Mouse (Mus musculus) neutrophil, adult 5-6 weeks (primary cell): ENCODE results near the gene Col23a1. TPM values are rescaled to one million over a fixed set of nuclear protein-coding genes. Genes with fewer than 3 reads are reported as not detected.
"Not testable (repeated sequence)": the region's sequence is repeated elsewhere in the genome, so short reads cannot be mapped to it uniquely, and the experiment has no call there.

Experiments used
- ATAC-seq: fragments of 151-379, 151-347 bp; 2 replicates; pipeline ENCODE4 v1.8.0; 2017; ENCODE audit warnings: mild to moderate bottlenecking, moderate TSS enrichment; ENCODE audit not compliant: insufficient number of reproducible peaks, poor library complexity, low FRiP score, severe bottlenecking; ENCODE audit errors: extremely low read depth
- total RNA-seq: library from RNA; stranded (forward); fragments of 200-1000 nt; gene quantifications from 2 replicates; pipeline ENCODE4 v1.2.3, GENCODE M21; 2017

The Col23a1 gene
- total RNA-seq, 1 experiment from 2014 or later: 0.81 TPM

- ATAC-seq: not testable (repeated sequence)
Measured at GRCm38 (mm10) chr11:51358981-51359380, 69.3 kb downstream of the Col23a1 start.

GRCm38 (mm10) chr11:51364353-51364752, 74.6 kb downstream of the Col23a1 start:
- ATAC-seq: no peak

DNA sequence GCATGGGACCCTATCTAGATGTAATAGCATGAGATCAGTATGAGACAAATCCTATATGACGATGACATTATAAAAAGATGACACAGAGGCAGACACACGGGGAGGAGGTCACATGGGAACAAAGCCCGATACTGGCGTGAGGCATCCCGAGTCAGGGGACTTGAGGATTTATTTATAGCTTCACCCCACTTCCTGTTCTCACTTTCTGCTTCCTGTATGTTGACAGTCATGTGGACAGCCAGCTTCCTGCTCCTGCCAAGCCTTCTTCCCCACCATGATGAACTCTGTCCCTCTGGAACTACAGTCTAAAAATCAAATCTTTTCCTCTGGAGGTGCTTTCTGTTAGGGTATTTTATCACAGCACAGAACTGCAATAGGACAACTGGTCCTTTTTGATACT, 77.6 kb downstream of the Col23a1 start:
- ATAC-seq: no peak

DNA sequence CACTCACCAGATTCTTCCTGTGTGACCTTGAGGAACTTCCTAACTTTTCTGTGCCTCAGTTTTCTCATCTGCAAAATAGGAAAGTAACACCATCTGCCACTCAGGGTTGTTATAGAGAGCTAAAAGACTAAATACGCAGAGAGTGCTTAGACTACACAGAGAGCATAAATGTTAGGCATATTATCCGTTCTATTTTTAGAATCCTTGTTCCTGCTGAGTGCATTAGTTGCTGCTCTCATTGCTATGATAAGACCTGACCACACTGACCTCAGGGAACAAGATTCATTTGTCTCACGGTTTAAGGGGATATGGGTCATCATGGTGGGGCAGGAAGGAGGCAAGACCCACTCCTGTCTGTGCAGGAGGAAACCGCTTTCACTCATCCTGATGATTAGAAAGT, 80.6 kb downstream of the Col23a1 start:
- ATAC-seq: no peak

GRCm38 (mm10) chr11:51371321-51371720, 81.6 kb downstream of the Col23a1 start:
- ATAC-seq: no peak

GRCm38 (mm10) chr11:51371926-51372325, 82.2 kb downstream of the Col23a1 start:
- ATAC-seq: no peak

DNA sequence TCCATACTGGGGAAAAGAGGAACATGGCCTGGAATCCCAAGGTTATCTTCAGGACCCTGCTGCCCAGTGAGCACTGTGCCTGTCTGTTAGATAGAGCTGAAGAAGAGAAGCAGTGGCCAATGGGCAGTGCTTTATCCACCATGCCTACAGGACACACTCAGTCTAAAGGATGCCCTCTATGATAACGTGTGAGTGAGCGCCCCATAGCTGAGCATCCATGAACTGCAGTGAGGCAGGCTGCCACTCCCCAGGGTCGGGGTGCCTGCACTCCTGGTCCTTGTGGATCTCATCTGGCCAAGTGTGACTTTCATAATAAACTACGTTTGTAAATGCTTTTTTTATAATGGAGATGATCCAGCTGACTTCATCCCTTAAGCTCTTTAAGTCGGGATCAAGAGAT, 87.5 kb downstream of the Col23a1 start:
- no peak for ATAC-seq

GRCm38 (mm10) chr11:51388892-51389340, 99.2 kb downstream of the Col23a1 start:
- no peak for ATAC-seq

GRCm38 (mm10) chr11:51389763-51390162, 100.0 kb downstream of the Col23a1 start:
- ATAC-seq: no peak

- ATAC-seq: no peak
Measured at GRCm38 (mm10) chr11:51390521-51390920, 100.8 kb downstream of the Col23a1 start.

DNA sequence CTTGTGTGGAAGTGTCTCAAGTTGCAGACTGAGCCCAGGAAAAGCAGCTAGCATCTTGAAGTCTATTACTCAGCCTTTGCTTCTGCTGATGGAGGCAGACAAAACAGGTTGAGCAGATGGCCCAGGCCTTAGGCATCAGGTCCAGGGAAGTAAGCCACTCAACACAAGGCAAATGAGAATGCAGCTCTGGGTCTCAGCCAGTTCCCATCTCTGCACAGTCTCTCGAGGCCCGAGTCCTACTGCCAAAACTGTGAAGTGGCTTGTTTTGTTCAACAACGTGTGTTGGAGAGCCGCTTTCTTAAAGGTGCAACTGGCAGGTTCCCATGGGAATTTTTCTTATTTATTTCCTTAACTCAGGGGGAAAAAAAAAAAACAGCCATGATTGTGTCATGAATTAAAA, 101.8 kb downstream of the Col23a1 start:
- no peak for ATAC-seq

DNA sequence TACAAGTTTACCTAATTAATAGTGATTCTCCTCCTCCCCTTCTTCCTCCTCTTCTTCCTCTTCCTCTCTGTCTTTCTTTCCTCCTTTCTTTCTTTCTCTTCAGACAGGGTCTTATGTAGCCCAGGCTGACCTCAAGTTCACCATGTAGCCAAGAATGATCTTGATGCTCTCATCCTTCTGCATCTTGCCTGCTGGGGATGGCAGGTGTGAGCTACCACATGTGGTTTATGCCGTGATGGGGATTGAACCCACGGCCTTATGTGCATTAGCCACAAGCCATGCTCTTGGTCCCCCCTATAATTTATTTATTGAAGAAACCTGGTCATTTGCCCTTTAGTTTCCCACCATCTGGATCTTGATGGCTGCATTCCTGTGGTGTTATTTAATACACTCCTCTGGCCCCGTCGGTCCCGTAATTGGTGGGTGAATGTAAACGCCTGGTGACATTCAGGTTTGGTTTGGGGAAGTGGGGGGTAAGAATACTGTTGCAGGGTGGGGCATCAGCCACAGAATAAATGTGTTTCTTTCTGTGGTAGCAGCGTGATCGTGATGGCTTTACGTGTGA, 104.7 kb downstream of the Col23a1 start:
- no peak for ATAC-seq

GRCm38 (mm10) chr11:51396451-51396850, 106.7 kb downstream of the Col23a1 start:
- no peak for ATAC-seq

DNA sequence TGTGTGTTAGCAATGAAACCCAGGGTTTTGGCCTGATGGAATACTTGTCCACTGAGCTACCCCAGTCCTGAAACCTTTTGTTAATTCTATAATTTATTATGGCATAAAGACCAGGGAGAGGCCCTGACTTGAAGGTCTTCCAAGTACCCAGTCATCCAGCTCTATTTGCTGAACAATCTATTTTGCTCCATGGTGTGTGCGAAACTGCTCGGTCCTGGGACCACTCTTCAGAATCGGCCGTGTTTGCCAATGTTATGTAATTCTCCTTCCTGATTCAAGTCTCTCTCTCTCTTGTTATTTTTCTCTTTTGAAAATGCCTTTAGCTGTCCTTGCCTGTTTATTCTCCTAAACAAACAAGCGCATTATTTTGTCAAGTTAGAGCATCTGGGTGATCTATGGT, 108.4 kb downstream of the Col23a1 start:
- ATAC-seq: no peak

GRCm38 (mm10) chr11:51400356-51400755, 110.6 kb downstream of the Col23a1 start:
- no peak for ATAC-seq

DNA sequence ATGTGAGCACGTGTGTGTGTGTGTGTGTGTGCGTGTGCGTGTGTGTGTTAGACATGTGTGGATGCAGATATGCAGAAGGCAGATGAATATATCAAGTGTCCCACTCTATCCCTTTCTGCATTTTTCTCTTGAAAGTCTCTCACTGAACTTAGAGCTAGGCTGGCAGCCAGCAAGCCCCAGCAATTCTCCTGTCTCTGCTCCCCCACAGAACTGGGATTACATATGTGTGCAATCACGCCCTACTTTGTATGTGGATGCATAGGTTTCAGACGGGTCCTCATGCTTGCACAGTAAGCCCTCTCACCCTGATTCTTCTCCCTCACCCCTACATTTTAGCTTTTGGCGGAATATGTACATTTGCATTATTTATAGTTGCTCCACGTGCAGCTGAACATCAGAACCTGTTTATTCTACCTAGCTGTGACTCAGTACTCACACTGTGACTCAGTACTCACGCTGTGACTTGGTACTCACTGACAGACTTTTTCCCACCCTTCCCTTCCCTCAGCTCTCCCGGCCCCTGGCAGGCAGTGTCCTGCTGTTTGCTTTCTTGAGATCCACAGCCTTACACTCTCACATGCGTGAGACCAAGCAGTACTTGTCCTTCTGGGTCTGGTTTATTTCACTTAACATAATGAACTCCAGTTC, 111.9 kb downstream of the Col23a1 start:
- no peak for ATAC-seq

GRCm38 (mm10) chr11:51403886-51404285, 114.2 kb downstream of the Col23a1 start:
- no peak for ATAC-seq

GRCm38 (mm10) chr11:51404865-51405440, 115.2 kb downstream of the Col23a1 start:
- ATAC-seq: no peak

DNA sequence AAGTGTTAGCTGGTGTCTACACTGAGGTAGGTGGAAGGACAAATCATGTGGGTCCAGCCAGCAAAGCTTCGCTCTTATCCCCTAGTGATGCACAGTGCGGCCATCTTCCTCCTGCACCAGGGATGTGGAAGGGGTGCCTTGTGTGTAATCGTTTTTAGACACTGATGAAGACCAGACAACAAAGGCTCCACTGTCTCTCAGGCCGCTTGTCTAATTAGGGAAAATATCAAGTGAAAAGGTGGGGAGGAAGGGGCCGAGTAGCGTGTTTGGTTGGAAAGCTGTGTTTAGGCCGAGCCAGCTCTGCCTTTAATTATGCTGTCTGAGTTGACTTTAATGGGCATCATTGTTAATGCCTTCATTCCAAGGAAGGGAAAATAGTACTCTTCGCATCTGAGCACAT, 116.8 kb downstream of the Col23a1 start:
- no peak for ATAC-seq

GRCm38 (mm10) chr11:51407351-51407750, 117.6 kb downstream of the Col23a1 start:
- no peak for ATAC-seq
